Mouse (Mus musculus) liver, postnatal 0 days (tissue): ENCODE results near the gene 4930435E12Rik.

ENCODE experiments used
- CTCF ChIP-seq: sonication (generic); IDR thresholded peaks from 2 replicates; pipeline ENCODE4 v1.5.1; 2016; ENCODE audit warnings: antibody characterized with exemption, low read depth
- EP300 ChIP-seq: IDR thresholded peaks from 2 replicates; pipeline ENCODE4 v1.6.1; 2016; ENCODE audit warnings: antibody characterized with exemption, low read depth, mild to moderate bottlenecking

DNA sequence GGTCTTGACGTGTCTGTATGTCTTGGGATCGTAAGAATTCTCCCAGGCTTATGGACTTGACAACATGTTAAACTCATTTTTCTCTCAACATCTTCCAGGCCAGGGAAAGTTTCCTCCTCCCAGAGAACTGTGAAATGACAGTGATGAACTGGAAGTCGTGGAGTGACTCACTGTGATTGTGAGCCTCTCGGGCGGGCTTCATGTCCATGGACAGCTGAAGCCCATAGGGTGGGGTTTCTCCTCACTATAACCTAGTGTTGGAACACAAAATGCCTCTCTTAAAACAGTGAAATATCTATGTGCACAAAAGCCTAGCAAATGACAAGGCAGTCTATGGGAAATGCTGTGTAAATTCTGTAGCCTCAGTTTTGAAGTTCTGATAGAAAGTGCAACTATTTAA, 35.8 kb upstream of the 4930435E12Rik start:
- TF ChIP-seq CTCF = no peak
- TF ChIP-seq EP300 = no peak
